Mouse (Mus musculus) fibroblast of lung, adult 2 months (primary cell): ENCODE results near the gene 3110040M04Rik.

Experiments
- DNase-seq: peaks from one replicate; pipeline ENCODE4 v3.0.0-alpha.2; 2011; ENCODE audit warnings: low read depth

3110040M04Rik gene

GRCm38 (mm10) chr1:151235574-151235973, 31.7 kb downstream of the 3110040M04Rik start:
- DNase-seq = no peak

GRCm38 (mm10) chr1:151236141-151236930, 32.4 kb downstream of the 3110040M04Rik start:
- peak; percentile 93 for DNase-seq

DNA sequence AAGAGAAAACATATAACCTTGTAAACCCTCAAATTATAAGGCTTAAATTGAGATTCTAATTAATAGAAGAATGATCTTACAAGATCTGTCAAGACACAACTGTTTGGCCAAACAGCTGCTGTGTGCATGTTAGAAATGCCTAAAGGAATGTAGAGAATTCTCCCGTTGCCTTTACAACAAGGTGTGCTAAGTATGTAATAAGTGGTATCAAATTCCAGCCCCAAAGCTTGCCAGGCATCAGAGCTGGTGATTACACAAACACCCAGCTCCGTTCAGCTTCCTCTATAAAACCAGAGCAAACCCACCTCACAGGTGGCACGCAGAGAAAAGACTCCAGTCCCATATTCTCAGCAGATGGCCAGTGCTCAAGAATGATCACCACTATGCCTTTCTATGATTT, 33.9 kb downstream of the 3110040M04Rik start:
- DNase-seq = no peak

- DNase-seq = no peak
Observed at GRCm38 (mm10) chr1:151243332-151243731, 39.4 kb downstream of the 3110040M04Rik start.

- DNase-seq = no peak
Observed at GRCm38 (mm10) chr1:151244013-151244412, 40.1 kb downstream of the 3110040M04Rik start.

DNA sequence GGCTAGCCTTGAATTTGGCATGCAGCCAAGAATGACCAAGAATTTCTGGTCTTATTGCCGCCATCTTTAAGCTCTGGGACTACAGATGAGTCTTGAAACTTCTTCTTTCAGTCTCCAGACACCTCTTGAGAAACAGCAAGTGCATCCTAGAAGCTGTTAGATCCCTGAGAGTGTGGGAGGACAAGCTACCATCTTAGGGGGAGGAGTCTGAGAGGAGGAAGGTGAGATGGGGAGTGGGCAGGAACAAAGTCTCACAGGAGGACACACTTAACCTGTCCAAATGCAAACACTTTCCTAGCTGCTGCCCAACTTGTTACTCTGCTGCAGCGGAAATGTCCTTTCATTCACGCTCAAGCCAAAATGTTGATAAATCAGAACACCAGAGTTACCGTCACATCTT, 40.8 kb downstream of the 3110040M04Rik start:
- DNase-seq = no peak

DNA sequence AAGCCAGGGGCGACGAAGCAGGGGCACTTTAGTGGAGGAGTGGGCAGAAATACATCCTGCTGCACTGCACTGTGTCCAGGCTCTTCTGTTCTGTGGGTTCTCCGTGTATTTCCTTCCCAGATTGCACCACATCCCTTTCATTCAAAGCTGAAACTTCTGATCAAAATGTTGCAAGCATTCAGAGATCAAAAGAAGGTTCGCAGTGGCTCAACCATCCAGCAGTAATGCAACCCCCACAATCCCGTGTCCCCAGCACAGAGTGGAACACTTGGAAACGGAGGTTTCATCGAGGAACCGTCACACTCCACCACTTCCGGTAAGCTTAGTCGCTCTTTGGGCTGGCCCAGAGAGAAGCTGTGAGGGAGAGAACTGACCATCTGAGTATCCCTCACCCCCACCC, 41.2 kb downstream of the 3110040M04Rik start:
- DNase-seq = no peak

DNA sequence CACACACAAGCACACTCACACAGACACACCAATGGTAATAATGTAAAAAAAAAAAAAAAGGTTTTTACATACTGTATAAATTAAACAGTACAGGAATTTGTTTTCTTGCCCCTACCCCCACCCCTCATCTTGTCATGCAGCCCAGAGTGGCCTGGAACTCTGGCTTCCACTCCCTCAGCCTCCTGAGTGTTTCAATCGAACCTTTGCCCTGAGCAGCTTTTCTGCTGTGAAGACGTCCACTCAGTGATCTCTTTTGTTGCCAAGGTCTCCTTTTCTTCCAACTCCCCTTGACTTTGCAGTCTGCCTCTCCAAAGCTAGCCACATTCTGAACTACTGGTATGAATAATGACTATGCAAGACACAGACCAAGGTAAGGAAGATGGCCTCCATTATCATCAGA, 41.9 kb downstream of the 3110040M04Rik start:
- no peak for DNase-seq

DNA sequence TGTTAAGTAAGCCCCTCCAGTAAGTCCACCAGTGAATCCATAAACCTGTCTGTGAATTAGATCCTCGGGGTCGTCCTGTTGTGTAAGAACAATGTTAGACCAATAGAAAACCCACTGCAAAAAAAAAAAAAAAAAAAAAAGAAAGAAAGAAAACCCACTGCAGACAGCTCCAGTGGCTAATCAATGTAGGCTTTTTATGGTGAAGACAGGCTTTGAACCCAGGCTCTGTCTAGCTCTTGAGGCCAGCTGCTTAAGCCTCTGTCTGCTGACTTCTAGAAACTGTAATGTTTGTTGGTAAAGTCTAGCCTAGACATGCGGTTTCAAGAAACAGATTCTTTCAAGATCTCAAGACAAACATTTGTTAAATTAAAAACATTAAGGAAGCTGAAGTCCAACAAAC, 46.2 kb downstream of the 3110040M04Rik start:
- DNase-seq = no peak

- no peak for DNase-seq
Observed at GRCm38 (mm10) chr1:151250529-151251193, 46.7 kb downstream of the 3110040M04Rik start.

DNA sequence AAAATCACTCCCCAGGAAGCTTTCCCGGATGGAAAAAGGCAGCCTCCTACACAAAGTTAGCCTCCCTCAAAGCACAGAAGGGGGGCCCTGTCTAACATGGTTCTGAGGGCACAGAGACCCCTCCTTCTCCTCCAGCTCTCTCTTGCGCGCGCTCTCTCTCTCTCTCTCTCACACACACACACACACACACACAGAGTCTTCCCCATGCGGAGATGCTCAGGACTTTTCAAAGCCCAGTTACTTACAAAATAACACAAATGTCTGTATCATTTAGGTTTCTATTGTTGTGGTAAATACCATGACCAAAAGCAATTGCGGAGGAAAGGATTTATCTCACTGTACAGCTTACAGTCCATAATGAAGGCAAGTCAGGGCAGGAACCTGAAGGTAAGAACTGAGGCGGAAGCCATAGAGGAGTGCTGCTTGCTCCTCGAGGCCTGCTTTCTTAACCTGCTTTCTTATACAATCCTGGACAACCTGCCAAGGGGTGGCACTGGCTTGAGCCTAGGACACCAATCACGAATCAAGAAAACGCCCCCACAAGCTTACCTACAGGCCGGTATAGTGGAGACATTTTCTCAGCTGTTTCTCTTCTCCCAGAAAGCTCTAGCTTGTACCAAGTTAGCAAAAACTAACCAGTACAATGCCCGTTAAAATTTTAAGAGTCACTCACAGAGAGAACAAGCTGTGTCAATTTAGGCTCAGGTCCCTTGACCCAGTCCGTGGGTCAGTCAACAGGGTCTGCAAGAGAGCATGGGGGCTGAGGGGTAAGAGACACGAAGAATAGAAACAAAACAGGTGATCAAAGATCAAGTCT, 47.5 kb downstream of the 3110040M04Rik start:
- no peak for DNase-seq
